Mouse (Mus musculus): ENCODE data around the gene Vmac. TPM values are rescaled to one million over a fixed set of nuclear protein-coding genes. Genes with fewer than 3 reads are reported as not detected.
A peak's percentile ranks its signal among the peaks of the same experiment; 100 is the strongest.

Vmac gene
- 9.6 and 13.4 TPM in 2 replicates for polyA plus RNA-seq (2015; fragmentation: Nextera tagmentation; extraction: Ambion mirVana)

DNA sequence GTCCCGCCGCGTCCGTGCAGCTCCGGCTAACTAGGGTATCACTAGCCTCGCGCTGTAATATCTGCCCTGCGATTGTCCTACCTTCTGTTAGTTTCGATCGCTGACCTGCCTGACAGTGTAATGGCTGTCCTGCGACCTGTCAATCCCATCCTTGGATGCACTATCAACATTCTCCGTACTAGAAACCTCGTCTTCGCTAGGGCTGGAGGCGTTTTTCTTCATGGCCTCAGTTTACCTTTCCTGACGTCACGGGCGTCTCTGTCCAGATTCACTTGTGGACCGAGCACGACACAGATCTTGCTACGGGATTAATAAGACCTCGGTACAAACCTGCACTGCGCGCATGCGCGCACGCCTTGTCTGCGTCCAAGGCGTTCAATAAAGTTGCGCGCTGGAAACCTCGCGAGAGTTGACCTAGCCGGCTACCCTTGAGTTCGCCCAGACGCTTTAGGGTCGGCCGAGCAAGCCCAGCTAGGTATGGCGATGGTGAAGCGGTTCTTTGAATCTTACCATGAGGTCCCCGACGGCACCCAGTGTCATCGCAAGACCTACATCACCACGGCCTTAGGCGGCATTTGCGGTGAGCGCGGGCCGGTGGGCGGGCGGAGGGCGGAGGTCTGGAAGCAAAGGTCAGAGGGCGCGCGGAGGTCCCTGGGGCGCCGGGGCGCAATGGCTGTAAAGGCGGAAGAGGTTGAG is at the start of gene Vmac, which contains the start of gene Ndufa11:
TSS of gene Vmac (minus strand) at position 660 of the 696 bp plus-strand sequence.
TSS of gene Ndufa11 (plus strand) at position 405 of the 696 bp plus-strand sequence.
- Histone ChIP-seq H3K4me1 (replicated peaks; ENCODE audit: control insufficient read depth, insufficient read depth, low read length) (0 out of 2 replicates have a peak, but pooled peaks cover 4% of the 10 kb centered on the region), H3K27me3 (replicated peaks; ENCODE audit: control insufficient read depth, insufficient read depth, low read length) (no peaks in the 10 kb centered on the region), H3K4me3 (ENCODE audit: low read depth, low read length) (peak within 1 kb of the TSS; percentile 89), H3K36me3 (ENCODE audit: control insufficient read depth, insufficient read depth) (peaks cover 23% of the 10 kb centered on the region; the same call in 1 of the 2 replicates), H3K9me3 (ENCODE audit: control insufficient read depth) (no peaks in the 10 kb centered on the region), H3K27ac (ENCODE audit: low read depth, low read length) (peak within 1 kb of the TSS; percentile 76), H3K4me2 (replicated peaks; ENCODE audit: low read depth) (peak within 1 kb of the TSS; percentile 72), H3K9ac (ENCODE audit: low read depth, low read length) (peak within 1 kb of the TSS; percentile 95)
- no peak for TF ChIP-seq CTCF (IDR thresholded peaks at IDR 0.05; ENCODE audit: low read depth)
- peak; percentile 75 for ATAC-seq
- WGBS: under 1% methylated on average over 59 of the region's 59 CpGs

GRCm38 (mm10) chr17:56766631-56767405 is 49.0 kb upstream of the Vmac start:
- no peak for ATAC-seq
- no peaks in the 10 kb centered on the region for H3K9me3 ChIP-seq (ENCODE audit: control insufficient read depth)
- no peak overlapping the region for H3K4me2 ChIP-seq (replicated peaks; ENCODE audit: low read depth)
- no peak for TF ChIP-seq CTCF (IDR thresholded peaks at IDR 0.05; ENCODE audit: low read depth)
- H3K4me3 ChIP-seq (ENCODE audit: low read depth, low read length): no peak overlapping the region
- H3K27ac ChIP-seq (ENCODE audit: low read depth, low read length): no peak overlapping the region
- H3K4me1 ChIP-seq (replicated peaks; ENCODE audit: control insufficient read depth, insufficient read depth, low read length): 0 out of 2 replicates have a peak, but pooled peaks cover 4% of the 10 kb centered on the region
- WGBS: 96% methylated on average over 27 of the region's 27 CpGs
- peaks cover 38% of the 10 kb centered on the region for H3K36me3 ChIP-seq (ENCODE audit: control insufficient read depth, insufficient read depth)
- H3K27me3 ChIP-seq (replicated peaks; ENCODE audit: control insufficient read depth, insufficient read depth, low read length): no peaks in the 10 kb centered on the region
- no peak overlapping the region for H3K9ac ChIP-seq (ENCODE audit: low read depth, low read length)

GRCm38 (mm10) chr17:56765431-56765830 is 47.6 kb upstream of the Vmac start:
- Histone ChIP-seq H3K4me1 (replicated peaks; ENCODE audit: control insufficient read depth, insufficient read depth, low read length) (0 out of 2 replicates have a peak, but pooled peaks cover 4% of the 10 kb centered on the region), H3K9me3 (ENCODE audit: control insufficient read depth) (no peaks in the 10 kb centered on the region), H3K36me3 (ENCODE audit: control insufficient read depth, insufficient read depth) (peaks cover 37% of the 10 kb centered on the region), H3K27ac (ENCODE audit: low read depth, low read length) (peak overlapping the region; percentile 87; the same call in 1 of the 2 replicates), H3K4me2 (replicated peaks; ENCODE audit: low read depth) (peak overlapping the region; percentile 70), H3K4me3 (ENCODE audit: low read depth, low read length) (peak overlapping the region; percentile 75), H3K27me3 (replicated peaks; ENCODE audit: control insufficient read depth, insufficient read depth, low read length) (no peaks in the 10 kb centered on the region), H3K9ac (ENCODE audit: low read depth, low read length) (no peak overlapping the region)
- WGBS: 44% methylated on average over 12 of the region's 12 CpGs
- no peak for TF ChIP-seq CTCF (IDR thresholded peaks at IDR 0.05; ENCODE audit: low read depth)
- no peak for ATAC-seq

- TF ChIP-seq CTCF (IDR thresholded peaks at IDR 0.05; ENCODE audit: low read depth): no peak
- peaks cover 30% of the 10 kb centered on the region for H3K36me3 ChIP-seq (ENCODE audit: control insufficient read depth, insufficient read depth)
- peak within 1 kb of the TSS; percentile 75 for H3K4me3 ChIP-seq (ENCODE audit: low read depth, low read length)
- H3K27ac ChIP-seq (ENCODE audit: low read depth, low read length): peak within 1 kb of the TSS; percentile 87
- ATAC-seq: peak; percentile 83
- H3K27me3 ChIP-seq (replicated peaks; ENCODE audit: control insufficient read depth, insufficient read depth, low read length): no peaks in the 10 kb centered on the region
- WGBS: under 1% methylated on average over 54 of the region's 58 CpGs
- no peaks in the 10 kb centered on the region for H3K9me3 ChIP-seq (ENCODE audit: control insufficient read depth)
- H3K4me2 ChIP-seq (replicated peaks; ENCODE audit: low read depth): peak within 1 kb of the TSS; percentile 70
- peak within 1 kb of the TSS; percentile 59 for H3K9ac ChIP-seq (ENCODE audit: low read depth, low read length)
- H3K4me1 ChIP-seq (replicated peaks; ENCODE audit: control insufficient read depth, insufficient read depth, low read length): 0 out of 2 replicates have a peak, but pooled peaks cover 4% of the 10 kb centered on the region
Measured at GRCm38 (mm10) chr17:56764474-56765354, 46.9 kb upstream of the Vmac start, which contains the start of gene Dus3l. Gene Dus3l, plus strand, starts transcription at chr17:56764757.

DNA sequence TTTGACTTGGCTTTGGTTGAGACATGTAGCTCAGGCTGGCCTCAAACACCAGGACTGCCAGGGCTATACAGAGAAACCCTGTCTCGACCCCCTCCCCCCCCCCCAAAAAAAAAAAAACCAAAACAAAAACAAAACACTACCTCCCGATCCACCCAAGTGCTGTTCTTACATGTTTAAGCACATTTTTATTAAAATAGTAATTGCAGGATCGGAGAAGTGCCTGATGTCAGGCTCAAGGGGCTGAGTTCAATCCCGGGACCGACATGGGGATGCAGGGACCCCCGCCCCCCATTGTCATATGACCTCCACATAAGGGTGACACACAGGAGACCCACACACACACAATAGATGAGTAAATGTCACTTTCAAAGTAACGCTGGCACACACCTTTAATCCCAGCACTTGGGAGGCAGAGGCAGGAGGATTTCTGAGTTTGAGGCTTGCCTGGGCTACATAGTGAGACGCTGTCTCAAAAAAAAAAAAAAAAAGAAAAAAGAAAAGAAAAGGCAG is 46.0 kb upstream of the Vmac start:
- Histone ChIP-seq H3K9ac (ENCODE audit: low read depth, low read length) (no peak overlapping the region), H3K9me3 (ENCODE audit: control insufficient read depth) (no peaks in the 10 kb centered on the region), H3K27ac (ENCODE audit: low read depth, low read length) (no peak overlapping the region), H3K4me3 (ENCODE audit: low read depth, low read length) (peak overlapping the region; percentile 75; the same call in 1 of the 2 replicates), H3K36me3 (ENCODE audit: control insufficient read depth, insufficient read depth) (peaks cover 22% of the 10 kb centered on the region), H3K4me1 (replicated peaks; ENCODE audit: control insufficient read depth, insufficient read depth, low read length) (0 out of 2 replicates have a peak, but pooled peaks cover 4% of the 10 kb centered on the region), H3K27me3 (replicated peaks; ENCODE audit: control insufficient read depth, insufficient read depth, low read length) (no peaks in the 10 kb centered on the region), H3K4me2 (replicated peaks; ENCODE audit: low read depth) (peak overlapping the region; percentile 70)
- no peak for TF ChIP-seq CTCF (IDR thresholded peaks at IDR 0.05; ENCODE audit: low read depth)
- WGBS: 73% methylated on average over 8 of the region's 8 CpGs
- ATAC-seq: no peak
